Mouse (Mus musculus) embryo, embryonic 11.5 days (tissue): ENCODE measurements around the gene Gosr1.
"Not testable (repeated sequence)": the region's sequence is repeated elsewhere in the genome, so short reads cannot be mapped to it uniquely, and the experiment has no call there.

Experiments
- DNase-seq: peaks from one replicate; pipeline ENCODE4 v3.0.0-alpha.2; 2012; ENCODE audit warnings: low read depth, low spot score

Gosr1 gene

DNA sequence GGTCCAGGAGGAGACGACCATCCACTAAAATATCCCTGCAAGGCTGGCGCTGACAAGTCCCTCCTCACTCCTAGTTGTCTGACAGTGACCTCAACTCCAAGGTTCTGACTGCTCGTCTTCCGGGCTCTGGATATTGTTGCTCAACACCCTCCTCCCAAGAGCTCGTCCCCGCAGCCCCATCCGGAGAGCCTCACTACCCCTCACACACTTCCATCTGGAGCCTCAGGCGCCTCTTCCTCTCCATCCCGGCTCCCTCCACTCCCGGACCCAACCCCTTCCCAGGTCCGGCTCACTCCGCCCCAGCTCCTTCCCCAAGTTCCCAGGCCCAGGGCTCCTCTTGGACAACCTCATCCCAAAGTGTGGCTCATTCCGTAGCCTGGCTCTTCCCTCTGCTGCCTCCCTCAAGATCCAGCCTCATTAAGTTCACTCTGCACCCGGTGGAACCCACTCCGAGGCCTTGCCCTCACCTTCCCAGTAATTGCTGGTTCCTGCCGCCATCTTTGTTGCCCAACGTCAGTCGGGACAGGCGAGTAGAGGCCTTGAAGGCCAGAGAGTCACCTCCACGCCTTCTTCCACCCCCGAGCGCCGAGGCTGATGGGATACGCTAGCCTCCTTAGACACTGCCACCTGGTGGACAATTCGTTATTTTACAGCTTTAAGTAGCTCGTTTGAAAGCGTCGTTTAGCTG is at the start of gene Gosr1:
Gosr1 (minus strand) TSS at position 527 of the 688 bp plus-strand sequence.
- peak; percentile 97 for DNase-seq

DNA sequence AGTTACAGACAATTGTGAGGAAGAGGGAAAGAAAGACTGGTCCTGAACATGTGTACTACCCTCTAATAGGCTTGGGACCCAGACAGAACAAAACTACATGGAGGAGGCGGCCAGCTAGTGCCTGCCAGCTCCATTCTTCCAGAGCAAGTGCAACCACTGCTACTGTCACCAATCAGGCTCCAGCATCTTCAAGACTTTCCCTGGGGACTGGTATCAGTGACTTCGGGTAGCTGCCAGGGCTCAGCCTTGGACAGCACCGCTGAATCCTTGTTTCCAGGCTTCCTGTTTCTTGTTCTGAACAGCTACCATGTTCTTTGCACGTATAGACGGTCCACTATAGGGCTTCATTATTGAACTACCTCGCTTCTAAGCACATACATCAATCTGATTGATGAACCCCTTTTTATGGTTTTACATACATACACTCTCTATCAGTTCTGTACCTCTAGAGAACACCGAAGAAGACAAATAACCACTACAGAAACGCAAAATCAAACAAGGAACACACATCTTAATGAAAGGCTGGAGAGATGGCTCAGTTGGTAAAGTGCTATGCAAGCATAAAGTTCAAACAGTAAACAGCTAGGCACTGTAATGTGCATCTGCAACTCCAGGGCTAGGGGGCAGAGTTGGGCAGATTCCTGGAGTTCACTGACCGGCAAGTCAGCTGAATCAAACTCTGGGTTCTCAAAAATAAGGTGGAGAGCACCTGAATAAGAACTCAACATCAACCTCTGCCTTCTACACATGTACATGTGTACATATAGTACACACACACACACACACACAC is 47.5 kb upstream of the Gosr1 start:
- no peak for DNase-seq

DNA sequence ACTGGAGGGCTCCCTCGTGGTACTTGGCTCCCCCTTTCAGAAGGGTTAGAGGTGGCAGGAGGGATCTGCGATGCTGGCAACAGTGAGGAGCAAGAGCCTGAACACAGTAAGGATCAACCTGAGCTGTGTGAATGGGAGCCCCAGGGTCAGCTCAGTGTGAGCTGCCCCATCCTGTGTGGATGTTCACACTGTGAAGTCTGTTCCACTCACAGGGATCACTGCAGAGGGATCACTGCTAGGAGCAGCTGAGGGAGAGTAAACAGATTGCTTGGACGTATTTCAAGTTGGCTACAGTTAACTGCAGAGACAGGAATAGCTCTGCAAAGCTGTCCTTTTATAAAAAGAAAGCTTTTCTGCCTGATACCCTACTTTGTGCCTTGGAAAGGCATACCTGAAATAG is 46.1 kb upstream of the Gosr1 start:
- DNase-seq = no peak

DNA sequence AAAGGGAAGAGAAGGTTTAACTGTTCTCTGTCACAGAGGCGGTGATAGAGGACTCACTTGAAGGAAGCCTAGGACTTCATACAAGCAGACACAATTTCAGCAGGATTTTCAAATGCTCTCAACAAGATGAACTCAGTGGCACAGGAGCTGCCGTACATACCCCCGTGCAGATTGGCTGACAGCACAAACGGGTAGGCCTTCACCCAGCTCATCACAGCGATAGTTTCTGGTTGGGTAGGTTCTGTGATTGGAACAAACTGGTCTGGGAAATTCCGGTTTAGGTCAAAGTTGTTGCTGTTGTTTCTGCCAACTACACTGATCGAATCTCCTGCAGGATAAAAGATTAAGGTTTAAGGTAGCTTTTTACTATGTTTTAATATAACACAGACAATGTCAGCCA is 45.2 kb upstream of the Gosr1 start:
- DNase-seq = no peak

DNA sequence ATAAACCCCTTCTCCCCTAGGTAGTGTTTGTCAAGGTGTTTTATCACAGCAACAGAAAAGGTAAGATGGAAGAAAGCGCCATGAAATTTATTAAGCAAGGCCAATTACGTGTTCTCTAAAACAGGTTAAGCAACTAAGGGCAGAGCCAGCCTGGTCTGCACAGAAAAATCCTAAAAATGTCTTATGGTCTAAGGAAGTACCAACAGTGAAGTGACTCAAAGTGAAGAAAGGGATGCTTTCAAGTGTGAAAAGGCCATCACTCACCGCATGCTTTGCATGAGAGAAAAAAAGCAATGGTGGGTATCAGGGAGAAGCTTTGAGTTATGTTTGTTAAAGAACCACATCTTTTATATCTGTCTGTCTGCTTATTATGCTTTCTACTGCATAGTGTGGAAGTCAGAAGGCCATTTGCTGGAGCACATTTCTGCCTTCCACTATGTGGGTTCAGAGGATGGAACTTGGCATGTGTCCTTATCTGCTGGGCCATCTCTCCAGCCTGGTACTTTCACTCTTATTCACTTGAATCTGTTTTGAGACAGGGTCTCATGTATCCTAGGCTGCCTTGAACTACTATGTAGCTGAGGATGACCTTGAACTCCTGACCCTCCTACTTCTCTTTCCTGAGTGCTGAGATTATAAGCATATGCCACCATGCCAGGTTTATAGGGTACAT is 43.8 kb upstream of the Gosr1 start:
- no peak for DNase-seq

DNA sequence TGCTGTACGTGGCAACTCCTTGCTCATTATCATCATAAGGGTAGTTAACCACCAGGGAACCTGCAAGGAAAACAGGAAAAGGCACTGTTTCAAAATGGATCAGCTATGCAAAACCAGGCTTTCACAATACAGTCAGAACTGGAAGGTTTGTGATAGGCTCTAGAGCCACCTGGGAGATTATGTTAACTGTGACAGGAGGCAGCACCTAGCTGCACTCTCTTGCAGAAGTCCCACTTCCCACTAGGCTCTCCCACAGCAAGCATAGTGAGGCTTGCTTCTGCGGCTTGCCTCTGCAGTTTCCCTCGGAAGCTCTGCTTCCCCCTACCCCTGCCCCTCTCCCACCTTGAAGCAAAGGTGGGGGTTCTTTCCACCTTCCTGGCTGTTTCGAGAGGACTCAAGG is 42.6 kb upstream of the Gosr1 start:
- no peak for DNase-seq

DNA sequence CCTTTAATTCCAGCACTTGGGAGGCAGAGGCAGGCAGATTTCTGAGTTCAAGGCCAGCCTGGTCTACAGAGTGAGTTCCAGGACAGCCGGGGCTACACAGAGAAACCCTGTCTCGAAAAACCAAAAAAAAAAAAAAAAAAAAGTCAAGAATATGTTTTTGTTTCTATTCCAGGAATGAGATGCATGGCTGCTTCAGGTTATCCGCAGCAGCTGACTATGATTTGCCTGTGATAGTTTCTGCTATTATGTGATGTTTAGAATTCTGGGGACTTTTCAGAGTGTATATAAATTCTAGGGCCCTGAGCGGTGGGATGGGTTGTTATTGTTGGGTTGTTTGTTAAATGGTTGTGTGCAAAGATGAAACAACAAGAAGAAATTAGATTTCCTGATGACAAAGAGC is 41.7 kb upstream of the Gosr1 start:
- not testable (repeated sequence) for DNase-seq

DNA sequence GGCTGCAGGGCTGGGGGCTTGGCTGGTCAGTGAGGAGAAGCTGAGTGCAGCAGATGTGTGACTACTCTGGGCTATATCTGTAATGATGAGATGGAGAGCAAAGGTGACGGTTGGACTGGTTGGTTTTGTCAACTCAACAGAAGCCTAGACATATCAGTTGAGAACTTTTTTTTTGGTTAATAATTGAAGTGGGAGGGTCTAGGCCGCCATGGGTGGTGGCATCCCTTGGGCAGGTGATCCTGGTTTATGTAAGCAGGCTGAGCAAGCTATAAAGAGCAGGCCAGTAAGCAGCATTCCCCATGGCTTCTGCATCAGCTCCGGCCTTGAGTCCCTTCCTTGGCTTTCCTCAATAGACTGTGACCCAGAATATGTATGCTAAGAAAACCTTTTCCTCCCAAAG is 39.9 kb upstream of the Gosr1 start:
- no peak for DNase-seq

DNA sequence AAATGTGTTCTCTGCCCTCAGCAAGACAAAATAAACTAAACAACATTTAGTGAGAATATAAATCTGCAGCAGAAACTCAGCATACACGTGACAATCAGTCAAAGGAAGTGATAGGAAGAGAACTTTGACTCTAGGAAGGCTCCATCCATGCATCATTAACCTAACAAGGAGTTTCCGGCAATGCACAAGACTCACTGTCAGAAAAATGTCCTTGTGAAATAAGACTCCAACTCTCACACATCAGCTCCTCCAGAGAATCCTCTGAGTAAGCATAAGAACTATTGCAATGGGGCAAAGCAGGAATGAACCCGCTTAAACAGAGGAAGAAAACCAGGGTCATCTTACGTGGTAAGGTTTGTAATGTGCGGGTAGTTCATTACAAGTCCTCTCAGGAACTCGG is 33.9 kb upstream of the Gosr1 start:
- no peak for DNase-seq

DNA sequence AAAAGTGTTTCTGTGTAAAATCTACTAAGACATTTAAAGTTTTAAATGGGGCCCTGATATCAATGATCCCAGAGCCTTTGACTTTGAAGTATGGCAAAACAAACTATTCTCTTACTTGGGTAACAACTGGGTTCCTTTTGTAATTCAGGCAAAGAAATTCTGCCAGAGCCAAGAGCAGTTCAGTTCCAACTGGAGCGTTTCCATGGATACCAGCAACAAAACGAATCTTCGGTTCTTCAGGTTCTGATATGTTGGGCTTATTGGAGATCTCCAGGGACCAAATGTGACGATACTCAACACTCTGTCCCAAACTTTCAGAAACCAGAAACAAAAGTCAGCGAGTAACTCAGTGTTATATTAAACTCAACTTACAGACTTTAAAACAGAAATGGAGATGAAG is 31.9 kb upstream of the Gosr1 start:
- DNase-seq = no peak

DNA sequence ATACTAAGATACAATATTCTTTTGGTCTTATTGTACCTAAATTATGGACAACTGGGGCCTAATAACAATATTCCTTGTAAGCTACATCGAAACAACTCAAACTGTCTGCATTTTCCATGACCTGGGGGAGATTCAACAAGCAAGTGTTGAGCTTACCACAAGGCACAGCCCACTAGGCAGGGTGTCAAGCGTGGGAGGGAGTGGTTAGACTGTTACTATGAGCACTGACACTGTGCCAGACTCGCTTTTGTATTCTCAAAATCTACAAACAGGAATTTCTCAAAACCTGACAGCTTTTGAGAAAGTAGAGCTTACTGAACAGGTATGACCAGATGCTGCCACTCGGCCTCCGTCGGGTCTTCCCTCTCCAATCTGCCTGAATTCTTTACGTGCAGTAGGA is 28.0 kb upstream of the Gosr1 start:
- no peak for DNase-seq

DNA sequence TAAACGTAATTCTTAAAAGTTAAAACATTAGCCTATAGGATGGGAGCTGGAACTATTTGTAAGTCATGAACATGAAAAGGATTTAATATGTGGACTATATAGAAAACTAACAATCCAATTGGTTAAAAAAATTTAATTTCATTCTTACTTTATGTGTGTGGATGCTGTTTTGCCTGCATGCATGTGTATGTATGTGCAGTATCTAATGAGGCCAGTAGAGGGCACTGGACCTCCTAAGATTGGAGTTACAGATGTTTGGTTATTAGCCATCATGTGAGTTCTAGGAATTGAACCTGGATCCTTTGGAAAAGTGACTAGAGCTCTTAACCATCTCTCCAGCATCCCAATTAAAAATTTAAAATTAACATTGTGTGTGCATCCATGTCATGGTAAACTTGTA is 25.9 kb upstream of the Gosr1 start:
- DNase-seq = peak; percentile 43

DNA sequence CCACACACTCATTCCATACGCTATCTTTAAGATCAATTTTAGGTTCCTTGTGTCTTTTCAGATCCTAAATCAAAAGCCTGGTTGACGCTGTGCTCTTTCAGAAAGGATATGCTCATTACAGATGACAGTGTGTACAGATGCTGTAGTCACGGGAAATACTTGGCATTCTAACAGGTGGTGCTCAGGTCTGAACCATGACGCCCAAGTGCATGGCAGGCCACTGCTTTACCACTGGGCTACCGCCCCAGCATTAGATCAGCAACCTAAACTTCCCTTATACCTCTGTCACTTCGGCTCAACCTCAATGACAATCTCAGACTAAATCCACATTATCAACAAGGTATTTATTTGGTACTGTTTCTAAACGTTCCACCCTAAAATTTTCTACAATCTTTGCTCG is 12.2 kb upstream of the Gosr1 start:
- no peak for DNase-seq

DNA sequence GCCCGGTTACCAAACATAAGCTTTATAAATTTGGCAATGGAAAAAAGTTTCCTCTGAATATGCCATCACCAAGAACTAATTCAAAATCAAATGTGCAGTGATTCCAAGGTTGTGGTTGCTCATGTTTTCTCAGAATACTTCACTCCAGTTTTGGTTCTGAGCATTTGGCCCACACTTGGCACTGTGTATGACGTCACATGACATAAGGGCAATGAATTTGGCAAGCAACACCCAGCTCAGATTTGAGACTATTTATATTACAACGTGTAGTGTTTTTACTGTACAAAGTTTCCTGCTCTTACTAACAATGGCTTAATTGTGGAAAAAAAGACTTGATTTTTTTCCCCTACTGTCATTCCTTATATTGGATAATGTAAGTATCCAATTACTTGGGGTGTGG is 10.4 kb upstream of the Gosr1 start:
- DNase-seq = no peak

DNA sequence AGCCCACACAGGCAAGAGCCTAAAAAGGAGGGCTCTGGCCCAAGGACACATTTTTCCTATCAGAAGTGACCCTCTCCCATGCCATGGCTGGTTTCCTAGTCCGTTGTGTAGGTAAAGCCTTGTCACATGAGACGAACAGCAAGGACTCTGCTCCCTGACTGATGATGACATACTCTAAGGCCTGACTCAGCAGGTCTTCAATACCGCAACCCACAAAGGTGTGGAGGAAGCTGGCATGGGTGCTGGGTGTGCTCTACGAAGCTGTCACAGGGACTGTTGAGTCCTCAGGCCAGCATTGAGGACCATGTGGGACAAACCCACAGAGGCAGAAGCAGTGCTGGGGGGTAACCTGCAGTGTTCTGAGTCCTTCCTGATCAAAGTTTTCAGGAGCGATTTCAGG is 7.2 kb upstream of the Gosr1 start:
- no peak for DNase-seq

DNA sequence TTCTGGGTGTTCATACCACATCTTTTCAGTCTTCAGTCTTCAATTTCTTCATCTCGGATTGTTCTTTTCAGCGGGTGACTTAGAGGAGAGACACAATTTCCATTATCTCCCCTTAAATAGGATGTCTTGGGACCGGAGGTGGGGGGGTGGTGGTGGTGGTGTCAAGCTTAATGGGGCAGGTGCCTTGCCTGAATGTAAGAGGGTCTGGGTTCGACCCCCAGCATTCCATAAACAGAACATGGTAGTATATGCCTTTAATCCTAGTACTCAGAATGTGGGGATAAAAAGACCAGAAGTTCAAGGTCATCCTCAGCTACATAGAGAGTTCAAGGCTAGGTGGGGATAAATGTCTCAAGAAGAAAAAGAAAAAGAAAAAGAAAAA is 353 bp upstream of the Gosr1 start:
- no peak for DNase-seq

DNA sequence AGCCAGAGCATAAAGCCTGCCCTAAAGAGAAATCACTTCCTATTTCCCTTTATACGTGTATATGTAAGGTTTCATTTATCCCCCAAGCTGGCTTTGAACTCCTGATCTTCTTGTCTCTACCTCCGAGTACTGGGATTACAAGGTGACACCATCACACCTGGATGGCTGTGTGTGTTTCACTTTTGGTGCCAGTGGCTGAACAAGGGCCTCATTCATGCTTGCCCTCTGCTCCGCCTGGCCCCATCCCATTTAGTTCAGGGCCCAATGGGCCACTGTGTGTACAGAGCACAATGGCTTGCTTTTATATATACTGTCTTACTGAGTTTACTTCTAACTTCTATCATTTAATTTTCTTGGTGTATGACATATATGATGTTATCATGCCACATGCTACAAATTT is 11.1 kb downstream of the Gosr1 start:
- no peak for DNase-seq

DNA sequence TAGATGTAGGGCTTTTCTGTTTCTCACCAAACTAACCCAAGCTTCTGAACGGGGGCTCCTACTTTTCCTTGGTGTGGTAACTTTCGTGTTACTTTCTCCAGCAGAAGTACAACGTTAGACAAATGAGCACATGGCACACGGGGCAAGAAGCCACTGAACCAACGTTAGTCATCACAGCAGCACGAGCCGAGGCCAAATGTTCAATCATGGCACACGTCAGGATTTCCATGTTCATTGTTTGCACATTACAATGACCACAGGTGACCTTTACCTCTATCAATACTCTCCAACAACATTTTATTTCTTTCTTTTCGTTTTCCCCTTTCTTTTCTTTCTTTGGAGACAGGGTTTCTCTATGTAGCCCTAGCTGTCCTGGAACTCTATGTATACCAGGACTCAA is 14.6 kb downstream of the Gosr1 start:
- DNase-seq = no peak

DNA sequence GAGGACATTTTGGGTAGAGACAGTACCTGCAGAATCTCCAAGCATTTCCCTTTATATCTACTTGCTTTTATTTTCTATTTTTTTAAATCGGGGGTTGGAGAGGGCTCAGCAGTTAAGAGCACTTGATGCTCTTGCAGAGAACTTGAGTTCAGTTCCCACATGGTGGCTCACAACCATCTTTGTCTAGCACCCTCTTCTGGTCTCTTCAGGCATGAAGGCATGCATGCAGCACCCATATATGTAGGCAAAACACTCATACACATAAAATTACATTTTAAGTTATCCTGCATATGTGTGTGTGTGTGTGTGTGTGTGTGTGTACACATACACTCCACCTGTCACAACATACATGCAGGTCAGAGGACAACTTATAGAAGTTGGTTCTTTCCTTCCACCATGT is 17.5 kb downstream of the Gosr1 start:
- DNase-seq = no peak

DNA sequence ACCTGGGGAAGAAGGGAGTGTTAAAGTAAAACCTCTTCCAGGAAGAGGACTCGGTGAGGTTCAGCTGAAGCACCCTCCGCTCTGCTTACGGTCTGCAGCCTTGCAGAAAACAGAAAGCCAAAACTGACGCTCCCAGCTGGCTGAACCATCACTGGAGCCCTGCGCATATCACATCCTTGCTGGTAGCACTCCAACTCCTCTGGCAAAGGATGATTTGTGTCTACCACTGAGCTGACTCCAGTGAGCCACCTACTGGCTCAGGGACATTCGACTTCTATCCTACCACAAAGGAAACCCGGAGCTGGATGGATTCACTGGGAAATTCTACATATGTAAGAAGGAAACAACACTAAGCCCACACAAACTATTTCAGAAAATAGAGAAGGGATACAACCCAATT is 18.8 kb downstream of the Gosr1 start:
- DNase-seq = no peak

DNA sequence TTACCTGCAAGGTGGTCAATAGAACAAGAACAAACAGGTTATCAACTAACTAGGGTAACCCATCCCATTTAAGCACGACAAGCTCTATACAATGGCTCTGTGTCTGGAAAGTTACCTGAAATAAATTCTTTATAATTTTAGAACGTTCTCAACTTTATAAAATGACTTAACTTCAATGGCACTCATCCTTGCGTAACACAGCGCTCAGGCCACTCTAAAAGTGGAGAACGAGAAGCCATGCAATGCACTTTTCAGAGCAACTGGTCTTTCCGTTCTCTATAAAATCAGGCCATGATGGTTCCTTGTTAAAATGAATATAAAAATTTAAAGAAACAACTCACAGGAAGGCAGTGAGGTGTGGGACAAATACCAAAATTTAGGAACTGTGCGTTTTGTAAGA is 20.9 kb downstream of the Gosr1 start:
- no peak for DNase-seq

DNA sequence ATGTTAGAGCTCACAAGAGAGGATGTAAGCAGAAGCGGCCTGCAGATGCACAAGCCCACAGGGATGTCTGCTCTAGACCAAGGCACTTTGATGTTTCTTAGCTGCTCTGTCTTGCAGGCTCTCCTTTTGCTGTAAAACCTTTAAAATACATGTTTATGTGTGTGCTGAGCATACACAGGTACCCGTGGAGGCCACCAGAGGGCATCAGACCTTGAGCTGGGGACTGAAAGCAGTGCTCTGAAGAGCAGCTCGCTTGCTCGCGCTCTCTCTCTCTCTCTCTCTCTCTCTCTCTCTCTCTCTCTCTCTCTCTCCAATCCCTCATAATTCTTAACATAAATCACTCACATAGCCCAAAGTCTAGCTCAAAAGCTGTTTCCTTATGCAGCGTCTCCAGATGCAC is 24.3 kb downstream of the Gosr1 start:
- no peak for DNase-seq

DNA sequence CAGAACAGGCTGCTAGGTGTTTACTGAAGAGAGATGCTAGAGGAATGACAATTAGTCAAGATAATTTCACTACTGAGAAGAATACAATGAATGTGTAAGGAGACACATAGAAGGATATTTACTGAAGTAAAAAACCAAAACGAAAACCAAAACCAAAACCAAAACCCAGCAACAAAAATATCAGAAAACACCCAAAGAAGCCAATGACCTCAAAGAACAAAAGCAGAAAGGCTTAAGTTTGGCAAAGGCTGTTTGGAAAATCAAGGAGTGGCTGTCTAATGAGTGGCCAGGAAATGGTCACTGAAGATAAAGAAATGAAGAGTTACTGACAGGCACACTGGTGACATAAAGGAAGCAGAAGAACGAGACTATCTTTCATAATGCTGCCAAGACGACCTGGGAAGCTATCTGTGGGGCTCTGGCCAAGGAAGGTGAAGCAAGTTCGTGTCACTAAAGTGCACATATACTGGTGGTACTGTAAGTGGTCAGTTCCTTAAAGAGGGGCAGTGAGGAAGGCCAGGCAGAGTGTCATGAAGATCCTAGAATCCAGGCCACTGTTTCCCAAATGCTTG is 27.5 kb downstream of the Gosr1 start:
- no peak for DNase-seq
